Mouse (Mus musculus) splenic B cell, adult 2 months (primary cell): ENCODE data around the gene Gca.

Experiments
- DNase-seq: peaks from one replicate; pipeline ENCODE4 v3.0.0-alpha.2; 2011; ENCODE audit warnings: low read depth, low spot score
- H3K27me3 ChIP-seq: 2 replicates; pipeline ENCODE4 v1.6.1; 2012; ENCODE audit warnings: mild to moderate bottlenecking, low read length, moderate library complexity, mixed read lengths; ENCODE audit not compliant: control insufficient read depth, poor library complexity, insufficient read depth, severe bottlenecking
- H3K36me3 ChIP-seq: 2 replicates; pipeline ENCODE4 v1.6.1; 2012; ENCODE audit warnings: mild to moderate bottlenecking, low read length, moderate library complexity, mixed read lengths; ENCODE audit not compliant: control insufficient read depth, poor library complexity, insufficient read depth, severe bottlenecking

The Gca gene

GRCm38 (mm10) chr2:62654519-62655338 is 9.4 kb upstream of the Gca start:
- H3K27me3 ChIP-seq, result no peaks in the 10 kb centered on the region; the same call in 1 of the 2 replicates
- DNase-seq, result peak; percentile 75

DNA sequence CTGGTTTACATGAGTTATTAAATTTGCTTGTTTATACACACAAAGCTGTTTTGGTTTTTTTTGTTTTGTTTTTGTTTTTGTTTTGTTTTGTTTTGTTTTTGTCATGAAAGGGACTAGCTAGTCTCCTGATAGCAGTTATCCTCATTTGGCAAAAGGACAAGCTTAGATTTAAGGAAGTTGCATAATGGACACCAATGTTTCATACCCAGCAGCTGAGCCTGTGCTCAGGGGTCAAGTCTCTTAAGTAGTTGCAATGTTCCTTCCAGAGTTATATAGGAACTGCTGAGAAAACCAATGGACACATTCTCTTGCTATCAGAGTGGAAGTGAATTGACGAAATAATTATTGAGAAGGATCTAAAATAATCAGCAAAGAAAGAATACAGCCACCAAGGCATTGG is 8.0 kb upstream of the Gca start:
- H3K27me3 ChIP-seq, result no peaks in the 10 kb centered on the region; the same call in 1 of the 2 replicates
- no peak for DNase-seq
- no peaks in the 10 kb centered on the region for H3K36me3 ChIP-seq

More at GRCm38 (mm10) chr2:62654519-62655338, 9.4 kb upstream of the Gca start:
- no peaks in the 10 kb centered on the region for H3K36me3 ChIP-seq

- no peak for DNase-seq
- Histone ChIP-seq H3K27me3 (no peaks in the 10 kb centered on the region; the same call in 1 of the 2 replicates), H3K36me3 (no peaks in the 10 kb centered on the region)
Observed at GRCm38 (mm10) chr2:62660565-62660964, 3.5 kb upstream of the Gca start.

DNA sequence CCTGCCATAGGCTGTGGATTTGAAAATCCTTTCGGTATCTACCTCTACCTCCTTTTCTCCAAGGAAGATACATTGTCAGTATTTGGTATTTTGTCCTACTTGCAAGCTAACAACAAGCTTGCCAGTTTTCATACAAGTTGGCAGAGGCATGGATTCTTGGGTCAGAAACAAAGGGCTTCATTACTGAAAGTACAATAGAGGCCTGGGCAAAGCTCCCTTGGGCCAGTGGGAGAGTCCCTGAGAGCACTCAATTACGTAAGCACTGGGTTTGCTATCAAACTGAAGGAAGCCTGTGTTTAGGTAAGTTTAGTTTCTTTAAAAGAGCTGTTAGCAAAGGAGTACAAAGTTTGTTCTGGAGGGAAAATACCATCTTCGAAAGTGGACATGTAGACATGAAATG is 1.5 kb upstream of the Gca start:
- no peaks in the 10 kb centered on the region for H3K36me3 ChIP-seq
- DNase-seq, result no peak
- no peaks in the 10 kb centered on the region for H3K27me3 ChIP-seq

GRCm38 (mm10) chr2:62664839-62665238 is 754 bp downstream of the Gca start:
- Histone ChIP-seq H3K27me3 (no peaks in the 10 kb centered on the region), H3K36me3 (no peaks in the 10 kb centered on the region)
- no peak for DNase-seq

DNA sequence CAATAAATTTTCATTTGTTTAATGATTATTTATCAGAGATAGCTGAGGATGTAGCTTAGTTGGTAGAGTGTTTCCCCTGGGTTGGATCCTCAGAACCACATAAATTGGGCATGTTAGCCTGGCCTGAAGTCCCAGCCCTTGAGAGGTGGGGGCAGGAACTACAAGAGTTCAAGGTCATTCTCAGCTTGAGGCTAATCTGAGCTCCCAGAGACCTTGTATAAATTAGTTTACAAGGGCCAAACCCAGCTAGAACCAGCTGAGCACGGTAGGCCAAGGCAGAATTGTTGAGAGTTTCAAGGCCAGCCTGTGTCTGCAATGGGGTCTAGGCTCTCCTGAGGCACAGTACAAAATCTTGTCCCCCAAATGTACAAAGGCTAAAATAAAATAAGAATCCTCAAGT is 1.5 kb downstream of the Gca start:
- Histone ChIP-seq H3K36me3 (no peaks in the 10 kb centered on the region), H3K27me3 (no peaks in the 10 kb centered on the region)
- no peak for DNase-seq

GRCm38 (mm10) chr2:62669848-62670247 is 5.8 kb downstream of the Gca start:
- no peak for DNase-seq
- Histone ChIP-seq H3K27me3 (no peaks in the 10 kb centered on the region), H3K36me3 (no peaks in the 10 kb centered on the region)

- H3K36me3 ChIP-seq, result no peaks in the 10 kb centered on the region
- DNase-seq, result no peak
- no peaks in the 10 kb centered on the region for H3K27me3 ChIP-seq
Observed at GRCm38 (mm10) chr2:62670301-62670700, 6.2 kb downstream of the Gca start.

DNA sequence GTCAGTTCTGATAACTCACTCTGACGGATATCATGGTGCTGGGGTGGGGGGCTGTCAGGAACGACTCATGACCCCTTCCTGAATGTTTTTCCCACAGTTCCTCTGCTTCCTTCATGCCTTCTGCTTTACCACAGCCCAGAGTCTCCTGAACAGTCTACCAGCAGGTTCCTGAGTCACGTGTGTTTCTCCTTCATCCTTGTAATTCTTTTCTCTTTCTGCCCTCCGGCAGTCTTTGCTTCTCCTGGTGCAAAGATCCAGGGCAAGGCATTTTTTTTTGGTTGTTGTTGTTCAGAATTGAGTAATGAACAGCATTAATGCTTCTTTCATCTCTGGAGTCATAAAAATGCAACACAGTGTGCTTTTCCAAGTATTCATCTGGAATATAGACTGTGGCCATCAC is 6.7 kb downstream of the Gca start:
- Histone ChIP-seq H3K36me3 (no peaks in the 10 kb centered on the region), H3K27me3 (no peaks in the 10 kb centered on the region)
- no peak for DNase-seq

DNA sequence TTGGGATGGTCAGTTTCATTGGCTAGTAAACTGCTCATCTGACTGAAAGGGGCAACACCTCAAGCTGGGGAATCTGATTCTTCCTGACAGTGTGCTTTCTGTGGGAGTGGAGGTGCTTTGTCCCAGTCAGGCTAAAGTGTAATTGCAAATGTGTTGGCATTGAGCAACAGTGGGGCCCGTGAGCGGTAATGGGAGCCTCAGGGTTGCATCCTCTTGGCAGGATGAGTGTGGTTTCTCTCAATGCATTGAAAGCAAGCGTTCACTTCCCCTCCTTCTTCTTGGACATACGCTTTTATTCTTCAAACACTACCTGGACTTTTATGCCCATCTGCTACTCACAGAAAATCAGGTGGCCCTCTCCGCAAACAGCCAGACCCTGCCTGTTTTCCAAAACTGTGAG is 8.7 kb downstream of the Gca start:
- no peaks in the 10 kb centered on the region for H3K36me3 ChIP-seq
- no peak for DNase-seq
- H3K27me3 ChIP-seq, result no peaks in the 10 kb centered on the region

GRCm38 (mm10) chr2:62681667-62682066 is 17.6 kb downstream of the Gca start:
- Histone ChIP-seq H3K36me3 (no peaks in the 10 kb centered on the region), H3K27me3 (no peaks in the 10 kb centered on the region)
- DNase-seq, result no peak

DNA sequence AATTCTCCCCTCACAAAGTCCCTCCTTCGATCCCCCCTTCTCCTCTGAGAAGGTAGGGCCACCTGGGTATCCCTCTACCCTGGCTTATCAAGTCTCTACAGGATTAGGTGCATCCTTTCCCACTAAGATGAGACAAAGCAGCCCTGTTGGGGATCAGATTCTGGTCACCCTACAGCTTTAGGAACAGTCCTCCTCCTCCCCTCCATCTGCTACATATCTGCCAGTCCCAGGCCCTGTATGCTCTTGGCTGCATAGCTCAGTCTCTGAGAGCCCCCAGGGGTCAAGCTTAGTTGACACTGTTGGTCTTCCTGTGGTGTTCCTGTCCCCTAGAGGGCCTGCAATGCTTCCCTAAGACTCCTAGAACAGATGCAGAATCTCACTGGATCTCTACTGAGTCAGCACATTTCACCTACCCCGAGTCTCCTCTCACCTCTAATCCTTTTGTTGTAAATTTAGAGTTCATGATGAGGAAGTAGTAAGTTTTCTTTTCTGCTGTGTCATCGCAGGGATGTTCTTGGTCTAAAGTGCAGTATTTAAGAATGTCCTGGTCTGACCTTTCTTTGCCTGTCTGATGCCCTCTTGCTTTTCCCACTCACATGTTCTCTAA is 21.0 kb downstream of the Gca start:
- DNase-seq, result no peak
- no peaks in the 10 kb centered on the region for H3K36me3 ChIP-seq
- H3K27me3 ChIP-seq, result no peaks in the 10 kb centered on the region

DNA sequence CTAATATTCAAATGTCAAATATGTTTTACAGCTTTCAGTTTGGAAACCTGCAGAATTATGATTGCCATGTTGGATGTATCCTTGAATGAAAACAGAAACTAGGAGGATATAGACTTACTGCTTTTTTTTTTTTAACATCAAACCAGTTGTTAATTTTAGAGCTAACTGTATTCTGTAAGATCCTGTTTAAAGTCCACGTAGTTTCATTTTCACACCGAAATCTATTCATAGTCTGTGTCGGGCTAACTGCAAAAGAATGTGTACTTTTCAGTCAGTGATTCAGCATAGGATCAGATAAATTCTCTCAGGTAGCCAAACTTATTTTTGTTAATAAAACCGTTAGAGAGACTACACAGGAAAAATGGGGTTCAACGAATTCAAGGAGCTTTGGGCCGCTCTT is 21.8 kb downstream of the Gca start:
- H3K36me3 ChIP-seq, result no peaks in the 10 kb centered on the region
- H3K27me3 ChIP-seq, result no peaks in the 10 kb centered on the region
- DNase-seq, result no peak

GRCm38 (mm10) chr2:62706313-62706712 is 42.2 kb downstream of the Gca start:
- no peaks in the 10 kb centered on the region for H3K27me3 ChIP-seq
- H3K36me3 ChIP-seq, result no peaks in the 10 kb centered on the region
- no peak for DNase-seq

DNA sequence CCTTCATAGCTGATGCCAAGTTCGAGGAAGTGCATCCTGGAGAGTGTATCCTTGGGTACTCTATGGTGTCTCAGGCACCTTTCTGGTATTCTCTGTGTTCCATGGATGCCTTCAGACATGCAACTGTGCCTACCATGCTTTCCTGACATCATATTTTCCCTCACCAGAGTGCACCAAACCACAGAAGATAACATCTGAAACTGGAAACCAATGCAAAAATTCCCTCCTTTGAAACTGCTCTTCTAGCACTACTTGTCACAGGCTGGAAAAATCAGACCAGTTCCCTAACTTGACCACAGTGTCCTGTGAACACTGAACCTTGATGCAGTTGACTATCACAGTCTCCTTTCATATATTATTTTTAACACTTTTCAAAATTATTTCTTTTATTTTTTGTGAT is 45.5 kb downstream of the Gca start:
- no peak for DNase-seq
- Histone ChIP-seq H3K36me3 (no peaks in the 10 kb centered on the region), H3K27me3 (no peaks in the 10 kb centered on the region)
